Mouse (Mus musculus) stomach, embryonic 15.5 days (tissue): ENCODE data around the gene Phlda1. TPM values are rescaled to one million over a fixed set of nuclear protein-coding genes. Genes with fewer than 3 reads are reported as not detected.
A peak's percentile ranks its signal among the peaks of the same experiment; 100 is the strongest.

Experiments used
- ATAC-seq: fragments of 200-750 bp; cut with Nextera tagmentation; 2 replicates; pipeline ENCODE4 v1.8.0; 2017; ENCODE audit warnings: low read depth, moderate number of reproducible peaks, moderate TSS enrichment; ENCODE audit not compliant: insufficient read depth, low FRiP score
- H3K27ac ChIP-seq: fragments of 300-500 bp; sonication (generic); 2 replicates; pipeline ENCODE4 v1.5.1; 2015; ENCODE audit warnings: mild to moderate bottlenecking, inconsistent platforms
- H3K27me3 ChIP-seq: fragments of 300-500 bp; sonication (generic); replicated peaks from 2 replicates; pipeline ENCODE4 v1.6.1; 2015; ENCODE audit warnings: inconsistent platforms
- H3K36me3 ChIP-seq: fragments of 300-500 bp; sonication (generic); 2 replicates; pipeline ENCODE4 v1.6.1; 2015; ENCODE audit warnings: inconsistent platforms
- H3K4me1 ChIP-seq: fragments of 300-500 bp; sonication (generic); 2 replicates; pipeline ENCODE4 v1.6.1; 2015; ENCODE audit warnings: inconsistent platforms
- H3K4me2 ChIP-seq: fragments of 300-500 bp; sonication (generic); 2 replicates; pipeline ENCODE4 v1.6.1; 2015; ENCODE audit warnings: mild to moderate bottlenecking, inconsistent platforms
- H3K4me3 ChIP-seq: fragments of 300-500 bp; sonication (generic); replicated peaks from 2 replicates; pipeline ENCODE4 v1.5.1; 2015; ENCODE audit warnings: inconsistent platforms
- H3K9ac ChIP-seq: fragments of 300-500 bp; sonication (generic); 2 replicates; pipeline ENCODE4 v1.6.1; 2015; ENCODE audit warnings: inconsistent platforms
- H3K9me3 ChIP-seq: fragments of 300-500 bp; sonication (generic); 2 replicates; pipeline ENCODE4 v1.6.1; 2016; ENCODE audit warnings: inconsistent platforms
- WGBS: fragments of 180-500 bp; shearing (Covaris S2); methylation state at CpG from one replicate; pipeline ENCODE4 v1.1.7; 2015; 5-methylcytosine and 5-hydroxymethylcytosine counted together
- polyA plus RNA-seq: library from polyadenylated mRNA; unstranded; fragments of >200 nt; fragmentation: Nextera tagmentation; extraction: Ambion mirVana; gene quantifications from 2 replicates; pipeline ENCODE4 v1.2.1, GENCODE M21; 2015

Phlda1 gene
- polyA plus RNA-seq, 1 experiment from 2014 or later, result 44.7 TPM

DNA sequence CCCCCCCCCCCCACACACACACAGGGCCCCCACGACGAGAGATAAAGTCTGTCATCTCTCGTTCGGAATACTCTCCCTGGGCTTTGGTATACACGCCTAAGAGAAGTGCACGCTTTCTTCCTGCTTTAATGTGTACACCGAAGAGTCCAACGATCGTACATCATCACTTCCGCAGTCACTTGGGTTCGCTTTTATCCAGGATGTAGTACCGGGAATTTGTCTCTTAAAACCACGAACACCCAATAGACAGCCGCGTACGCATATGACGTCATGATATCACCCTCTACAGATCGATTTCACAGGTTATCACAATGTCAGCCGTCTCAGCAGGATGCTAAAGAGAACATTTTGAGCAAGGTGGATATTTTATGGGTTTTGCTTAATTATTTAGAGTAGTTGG is 31.3 kb downstream of the Phlda1 start:
- H3K27ac ChIP-seq, result no peak overlapping the region
- H3K27me3 ChIP-seq, result no peaks in the 10 kb centered on the region
- no peak overlapping the region for H3K9ac ChIP-seq
- WGBS, result 72% methylated on average over 19 of the region's 19 CpGs
- H3K4me3 ChIP-seq, result no peak overlapping the region
- no peak for ATAC-seq
- peaks cover 12% of the 10 kb centered on the region; the same call in 1 of the 2 replicates for H3K4me1 ChIP-seq
- H3K4me2 ChIP-seq, result peak overlapping the region; percentile 38; the same call in 1 of the 2 replicates
- H3K9me3 ChIP-seq, result no peaks in the 10 kb centered on the region
- no peaks in the 10 kb centered on the region for H3K36me3 ChIP-seq

GRCm38 (mm10) chr10:111539724-111540324 is 33.7 kb downstream of the Phlda1 start:
- ATAC-seq, result peak; percentile 47; the same call in 1 of the 2 replicates
- H3K9ac ChIP-seq, result no peak overlapping the region
- H3K27me3 ChIP-seq, result no peaks in the 10 kb centered on the region
- peaks cover 28% of the 10 kb centered on the region for H3K4me1 ChIP-seq
- 40% methylated on average over 9 of the region's 9 CpGs for WGBS
- H3K4me2 ChIP-seq, result no peak overlapping the region
- H3K4me3 ChIP-seq, result no peak overlapping the region
- H3K36me3 ChIP-seq, result no peaks in the 10 kb centered on the region
- H3K9me3 ChIP-seq, result no peaks in the 10 kb centered on the region
- H3K27ac ChIP-seq, result peak overlapping the region; percentile 78

GRCm38 (mm10) chr10:111540678-111541077 is 34.6 kb downstream of the Phlda1 start:
- H3K9ac ChIP-seq, result no peak overlapping the region
- H3K36me3 ChIP-seq, result no peaks in the 10 kb centered on the region
- 89% methylated on average over 9 of the region's 9 CpGs for WGBS
- no peak overlapping the region for H3K4me3 ChIP-seq
- H3K4me2 ChIP-seq, result no peak overlapping the region
- ATAC-seq, result no peak
- H3K27ac ChIP-seq, result no peak overlapping the region
- no peaks in the 10 kb centered on the region for H3K9me3 ChIP-seq
- no peaks in the 10 kb centered on the region for H3K27me3 ChIP-seq
- H3K4me1 ChIP-seq, result peaks cover 30% of the 10 kb centered on the region

DNA sequence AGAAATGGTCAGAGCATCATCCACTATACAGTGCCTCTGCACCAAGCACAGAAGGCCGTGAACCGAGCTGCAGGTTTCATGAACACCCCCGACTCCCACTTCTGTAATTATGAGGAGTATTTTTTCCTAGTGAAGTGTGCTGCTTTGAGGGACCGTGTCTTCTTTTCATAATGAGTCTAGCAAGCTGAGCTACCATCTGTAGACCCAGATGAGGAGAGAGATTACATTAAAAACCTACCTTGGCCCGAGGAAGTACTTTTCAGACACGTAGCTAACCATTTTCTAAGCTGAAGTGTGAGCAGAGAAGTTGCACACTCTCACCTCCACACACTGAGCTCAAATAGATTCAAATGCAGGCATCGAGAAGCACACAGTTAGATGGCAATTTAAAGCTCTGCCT is 37.0 kb downstream of the Phlda1 start:
- H3K9ac ChIP-seq, result no peak overlapping the region
- peaks cover 24% of the 10 kb centered on the region for H3K4me1 ChIP-seq
- no peak for ATAC-seq
- no peak overlapping the region for H3K4me2 ChIP-seq
- no peak overlapping the region for H3K4me3 ChIP-seq
- no peaks in the 10 kb centered on the region for H3K36me3 ChIP-seq
- peak overlapping the region; percentile 17; the same call in 1 of the 2 replicates for H3K27ac ChIP-seq
- no peaks in the 10 kb centered on the region for H3K9me3 ChIP-seq
- H3K27me3 ChIP-seq, result no peaks in the 10 kb centered on the region
- WGBS, result 78% methylated on average over 7 of the region's 7 CpGs

- no peaks in the 10 kb centered on the region for H3K36me3 ChIP-seq
- no peak overlapping the region for H3K4me3 ChIP-seq
- peak overlapping the region; percentile 17; the same call in 1 of the 2 replicates for H3K27ac ChIP-seq
- no peaks in the 10 kb centered on the region for H3K9me3 ChIP-seq
- H3K27me3 ChIP-seq, result no peaks in the 10 kb centered on the region
- 26% methylated on average over 7 of the region's 7 CpGs for WGBS
- peaks cover 24% of the 10 kb centered on the region for H3K4me1 ChIP-seq
- ATAC-seq, result peak; percentile 57; the same call in 1 of the 2 replicates
- no peak overlapping the region for H3K9ac ChIP-seq
- H3K4me2 ChIP-seq, result no peak overlapping the region
These were observed 37.7 kb downstream of the Phlda1 start for GRCm38 (mm10) chr10:111543781-111544260.

DNA sequence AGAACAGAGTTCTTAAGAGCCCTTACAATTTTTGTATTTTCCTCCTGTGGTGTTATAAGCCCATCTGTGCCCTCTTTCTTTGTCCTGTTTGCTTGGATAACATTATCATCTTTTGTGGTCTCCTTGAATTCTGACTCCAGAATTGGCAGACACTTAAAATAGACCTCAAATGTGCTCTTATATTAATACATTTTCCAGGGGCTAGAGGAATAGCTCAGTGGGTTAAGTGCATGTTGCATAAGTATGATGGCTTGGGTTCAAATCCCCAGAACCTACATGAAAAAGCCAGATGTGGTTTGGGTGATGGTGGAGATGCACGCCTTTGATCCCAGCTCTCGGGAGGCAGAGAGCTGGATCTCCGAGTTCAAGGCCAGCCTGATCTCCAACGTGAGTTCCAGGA is 38.2 kb downstream of the Phlda1 start:
- 75% methylated on average over 4 of the region's 4 CpGs for WGBS
- H3K4me3 ChIP-seq, result no peak overlapping the region
- peaks cover 24% of the 10 kb centered on the region for H3K4me1 ChIP-seq
- no peaks in the 10 kb centered on the region for H3K27me3 ChIP-seq
- H3K9me3 ChIP-seq, result no peaks in the 10 kb centered on the region
- no peak overlapping the region for H3K9ac ChIP-seq
- no peaks in the 10 kb centered on the region for H3K36me3 ChIP-seq
- H3K4me2 ChIP-seq, result no peak overlapping the region
- no peak for ATAC-seq
- H3K27ac ChIP-seq, result no peak overlapping the region

GRCm38 (mm10) chr10:111545648-111546047 is 39.6 kb downstream of the Phlda1 start:
- Histone ChIP-seq H3K4me1 (peaks cover 18% of the 10 kb centered on the region), H3K36me3 (no peaks in the 10 kb centered on the region), H3K27me3 (no peaks in the 10 kb centered on the region), H3K9me3 (no peaks in the 10 kb centered on the region), H3K4me3 (no peak overlapping the region), H3K4me2 (no peak overlapping the region), H3K27ac (no peak overlapping the region), H3K9ac (no peak overlapping the region)
- ATAC-seq, result peak; percentile 82
- WGBS, result 59% methylated on average over 4 of the region's 4 CpGs

- 61% methylated on average over 10 of the region's 10 CpGs for WGBS
- Histone ChIP-seq H3K9ac (no peak overlapping the region), H3K9me3 (no peaks in the 10 kb centered on the region), H3K27ac (no peak overlapping the region; the same call in 1 of the 2 replicates), H3K4me3 (no peak overlapping the region), H3K4me2 (no peak overlapping the region), H3K27me3 (no peaks in the 10 kb centered on the region), H3K36me3 (no peaks in the 10 kb centered on the region), H3K4me1 (peaks cover 21% of the 10 kb centered on the region)
- ATAC-seq, result no peak
These were observed 41.8 kb downstream of the Phlda1 start for GRCm38 (mm10) chr10:111547881-111548372.

DNA sequence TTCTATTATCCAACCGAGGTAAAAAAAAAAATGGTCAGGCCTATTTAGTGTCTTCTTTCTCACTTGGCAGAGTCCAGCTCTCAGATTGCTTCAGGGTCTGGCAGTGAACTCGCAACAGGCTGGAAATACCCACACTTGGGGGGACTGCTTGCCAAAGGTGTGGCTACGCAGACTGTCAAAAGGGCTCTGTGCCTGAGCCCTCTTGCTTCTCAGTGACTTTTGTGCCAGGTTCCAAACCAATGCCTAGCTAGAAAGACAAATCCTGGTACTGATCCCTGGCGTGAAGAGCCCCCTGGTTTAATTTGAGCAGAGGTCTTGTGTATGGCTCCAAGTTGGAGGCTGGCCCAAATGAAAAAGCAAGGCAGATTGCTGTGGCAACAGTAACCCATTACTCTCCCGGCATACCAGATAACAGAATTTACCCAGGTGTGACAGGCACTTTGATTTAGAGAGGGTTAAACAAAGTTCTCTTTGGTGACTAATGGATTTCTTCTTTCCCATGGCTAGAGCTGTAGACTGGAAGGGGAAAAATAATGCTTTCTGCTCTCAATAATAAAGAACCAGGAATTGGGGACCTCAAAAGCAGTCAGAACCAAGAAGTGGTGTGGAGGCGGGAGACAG is 44.1 kb downstream of the Phlda1 start:
- Histone ChIP-seq H3K9ac (no peak overlapping the region), H3K4me1 (0 out of 2 replicates have a peak, but pooled peaks cover 15% of the 10 kb centered on the region), H3K4me3 (no peak overlapping the region), H3K36me3 (no peaks in the 10 kb centered on the region), H3K4me2 (peak overlapping the region; percentile 19; the same call in 1 of the 2 replicates), H3K9me3 (no peaks in the 10 kb centered on the region), H3K27ac (peak overlapping the region; percentile 84), H3K27me3 (no peaks in the 10 kb centered on the region)
- ATAC-seq, result peak; percentile 79
- WGBS, result 39% methylated on average over 6 of the region's 6 CpGs

DNA sequence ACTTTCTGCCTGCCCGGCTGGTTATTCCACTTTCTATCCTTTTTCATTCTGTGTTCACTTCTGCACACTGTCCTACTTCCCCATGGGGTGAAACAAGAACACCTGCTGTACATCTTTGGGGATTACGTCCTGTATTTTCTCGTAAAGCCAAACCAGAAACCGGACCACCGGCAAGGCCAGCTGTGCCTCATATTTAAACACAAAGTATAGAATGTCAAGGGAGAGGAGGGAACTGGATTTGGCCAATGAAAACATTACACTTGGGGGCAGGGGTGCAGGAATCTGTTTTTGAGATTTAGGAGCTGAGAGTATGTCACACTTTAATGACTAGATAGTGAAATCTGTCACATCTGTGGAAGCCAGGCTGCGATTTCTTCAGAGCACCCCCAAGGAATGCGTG is 47.6 kb downstream of the Phlda1 start:
- peaks cover 24% of the 10 kb centered on the region; the same call in 1 of the 2 replicates for H3K4me1 ChIP-seq
- H3K9me3 ChIP-seq, result no peaks in the 10 kb centered on the region
- H3K36me3 ChIP-seq, result no peaks in the 10 kb centered on the region
- H3K9ac ChIP-seq, result no peak overlapping the region
- no peak overlapping the region for H3K4me2 ChIP-seq
- H3K27me3 ChIP-seq, result no peaks in the 10 kb centered on the region
- ATAC-seq, result no peak
- no peak overlapping the region for H3K4me3 ChIP-seq
- peak overlapping the region; percentile 63; the same call in 1 of the 2 replicates for H3K27ac ChIP-seq
- WGBS, result 32% methylated on average over 7 of the region's 7 CpGs

DNA sequence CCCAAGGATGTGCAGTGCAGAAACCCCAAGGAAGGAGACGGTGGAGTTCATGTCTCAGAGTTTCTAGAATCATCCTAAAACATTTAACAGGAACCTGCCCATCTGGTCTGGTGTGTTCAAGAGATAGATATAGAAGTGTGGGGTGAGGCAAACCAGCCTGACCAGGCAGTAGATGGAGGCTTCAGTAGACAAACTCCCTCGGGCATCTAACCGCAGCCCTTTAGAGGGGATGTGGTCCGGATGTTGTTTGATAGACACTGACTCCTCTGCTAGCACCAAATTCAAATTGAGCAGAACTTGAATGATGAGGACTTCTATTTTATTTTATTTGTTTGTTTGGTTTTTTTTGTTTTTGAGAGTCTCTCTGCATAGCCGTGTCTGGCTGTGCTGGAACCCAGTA is 48.6 kb downstream of the Phlda1 start:
- H3K27ac ChIP-seq, result no peak overlapping the region
- no peak for ATAC-seq
- no peak overlapping the region for H3K9ac ChIP-seq
- 82% methylated on average over 5 of the region's 5 CpGs for WGBS
- H3K36me3 ChIP-seq, result no peaks in the 10 kb centered on the region
- H3K9me3 ChIP-seq, result no peaks in the 10 kb centered on the region
- peaks cover 28% of the 10 kb centered on the region; the same call in 1 of the 2 replicates for H3K4me1 ChIP-seq
- no peak overlapping the region for H3K4me2 ChIP-seq
- H3K27me3 ChIP-seq, result no peaks in the 10 kb centered on the region
- no peak overlapping the region for H3K4me3 ChIP-seq

DNA sequence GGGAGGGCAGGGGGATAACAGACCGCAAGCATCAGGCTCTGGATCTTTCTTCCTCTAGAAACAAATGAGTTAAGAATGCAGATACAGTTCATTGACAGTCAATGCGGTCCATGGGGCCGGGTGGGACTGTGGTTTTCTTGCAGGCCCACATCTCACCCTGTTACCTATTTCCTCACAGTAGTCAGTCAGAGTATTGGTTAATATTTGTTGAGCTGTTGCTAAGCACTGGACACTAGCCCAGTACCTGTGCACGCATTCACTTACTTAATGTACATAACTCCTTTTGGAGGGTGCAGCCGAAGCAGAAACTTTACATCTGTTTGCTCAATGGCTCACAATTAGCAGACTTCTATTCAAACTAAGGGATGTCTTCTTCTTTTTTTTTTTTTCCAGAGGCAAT is 52.1 kb downstream of the Phlda1 start:
- no peaks in the 10 kb centered on the region for H3K9me3 ChIP-seq
- H3K36me3 ChIP-seq, result no peaks in the 10 kb centered on the region
- no peak overlapping the region for H3K4me2 ChIP-seq
- H3K9ac ChIP-seq, result no peak overlapping the region
- WGBS, result 52% methylated on average over 5 of the region's 5 CpGs
- ATAC-seq, result peak; percentile 80
- no peaks in the 10 kb centered on the region for H3K27me3 ChIP-seq
- no peak overlapping the region for H3K4me3 ChIP-seq
- H3K27ac ChIP-seq, result peak overlapping the region; percentile 37
- peaks cover 21% of the 10 kb centered on the region; the same call in 1 of the 2 replicates for H3K4me1 ChIP-seq
